Mouse (Mus musculus): ENCODE measurements around the gene Insr.

DNA sequence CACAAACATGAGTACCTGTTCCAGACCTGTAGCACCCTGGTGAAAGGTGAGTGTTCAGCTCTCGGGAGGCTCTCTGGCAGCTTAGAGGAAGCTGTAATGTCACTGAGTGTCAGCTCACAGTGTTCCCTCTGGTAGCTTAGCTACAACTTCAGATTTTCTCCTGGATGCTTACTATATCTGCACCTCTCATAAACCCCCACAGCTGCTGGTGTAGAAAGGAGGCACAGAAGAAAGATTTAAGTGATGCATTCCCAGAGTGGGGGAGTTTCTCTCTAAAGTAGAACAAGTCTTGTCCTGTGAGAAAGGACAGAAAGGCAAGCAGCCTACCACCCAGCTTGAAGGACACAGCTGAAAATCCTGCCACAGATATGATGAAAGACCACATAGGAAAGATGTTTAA, 107.2 kb downstream of the Insr start:
- TF ChIP-seq CTCF (IDR thresholded peaks at IDR 0.05; ENCODE audit: low read depth, low read length) (no peak), POLR2A (IDR thresholded peaks at IDR 0.05; ENCODE audit: borderline replicate concordance, low read depth, low read length) (no peak)
